Mouse (Mus musculus) G1E (cell line): ENCODE results near the gene Cacna2d2.

ENCODE experiments used
- CTCF ChIP-seq: IDR thresholded peaks from 2 replicates; pipeline ENCODE4 v1.5.1; 2012; ENCODE audit warnings: low read depth, low read length, inconsistent platforms, mixed read lengths
- GATA1 ChIP-seq: IDR thresholded peaks from 2 replicates; pipeline ENCODE4 v1.6.1; 2012; ENCODE audit warnings: borderline replicate concordance, low read length, inconsistent platforms, mixed read lengths
- GATA2 ChIP-seq: IDR thresholded peaks from 2 replicates; pipeline ENCODE4 v1.6.1; 2012; ENCODE audit warnings: low read depth, low read length, inconsistent platforms, borderline replicate concordance
- POLR2AphosphoS5 ChIP-seq: IDR thresholded peaks from 2 replicates; pipeline ENCODE4 v1.6.1; 2012; ENCODE audit warnings: low read depth, low read length, inconsistent platforms; ENCODE audit not compliant: insufficient replicate concordance

GRCm38 (mm10) chr9:107539940-107540339 lies 140.5 kb downstream of the Cacna2d2 start:
- TF ChIP-seq CTCF (no peak), GATA1 (no peak), POLR2AphosphoS5 (no peak), GATA2 (no peak)
